Mouse (Mus musculus): ENCODE measurements at regions not wholly inside any gene's neighbourhood (a gene's known extent, or its start where the extent isn't known, plus 50 kb on each side); places are given as distances from the start of the nearest gene placed in this dataset.
"Not testable (repeated sequence)": the region's sequence is repeated elsewhere in the genome, so short reads cannot be mapped to it uniquely, and the experiment has no call there.

DNA sequence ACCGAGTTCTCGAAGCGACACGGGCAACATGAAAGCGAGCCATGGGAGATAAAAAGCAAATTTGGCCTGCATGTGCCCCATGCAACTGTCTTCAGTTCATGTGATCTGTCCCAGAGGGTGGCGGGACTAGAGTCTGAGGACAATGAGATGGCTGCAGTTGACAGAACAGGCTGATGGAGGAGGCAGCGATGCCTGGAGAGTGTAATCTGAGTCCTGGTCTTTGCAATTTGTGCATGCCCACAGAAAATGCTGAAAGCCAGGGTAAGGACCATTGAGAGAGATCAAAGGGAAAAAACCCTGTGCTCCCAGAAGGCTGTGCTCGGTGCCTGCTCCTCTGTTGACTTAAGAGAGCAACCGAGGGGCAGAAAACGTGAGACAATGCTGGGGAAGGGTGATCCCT is 624.8 kb upstream of the BB014433 start:
- WGBS, result 39% methylated on average over 10 of the region's 10 CpGs
- Histone ChIP-seq H3K4me1 (0 out of 2 replicates have a peak, but pooled peaks cover 6% of the 10 kb centered on the region), H3K9me3 (no peaks in the 10 kb centered on the region), H3K27ac (no peak overlapping the region), H3K9ac (no peak overlapping the region), H3K4me3 (no peak overlapping the region), H3K4me2 (no peak overlapping the region), H3K36me3 (replicated peaks) (no peaks in the 10 kb centered on the region), H3K27me3 (replicated peaks) (no peaks in the 10 kb centered on the region)
- peak; percentile 71; the same call in 1 of the 2 replicates for ATAC-seq (replicated peaks)

DNA sequence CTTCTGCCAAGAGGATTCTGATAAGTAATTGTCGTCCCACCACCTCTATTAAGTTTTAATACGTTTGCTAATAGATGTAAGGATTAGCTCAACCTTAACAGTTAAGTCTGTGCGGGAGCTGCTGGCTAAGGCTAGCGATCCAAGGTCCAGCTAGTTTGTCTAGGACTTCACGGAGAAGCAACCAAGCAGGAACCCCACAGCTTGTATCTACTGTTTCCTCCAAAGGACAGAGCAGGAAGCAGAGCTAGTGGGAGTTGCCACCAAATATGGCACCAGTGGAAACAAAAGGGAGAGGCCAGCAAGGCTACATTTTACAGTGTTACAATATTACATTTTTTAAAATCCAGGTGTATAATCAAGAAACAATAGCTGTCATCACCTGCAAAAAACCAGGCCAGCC is 624.4 kb upstream of the BB014433 start:
- no peak overlapping the region for H3K4me2 ChIP-seq
- H3K4me1 ChIP-seq, result 0 out of 2 replicates have a peak, but pooled peaks cover 6% of the 10 kb centered on the region
- no peak overlapping the region for H3K27ac ChIP-seq
- no peaks in the 10 kb centered on the region for H3K36me3 ChIP-seq (replicated peaks)
- H3K4me3 ChIP-seq, result no peak overlapping the region
- ATAC-seq (replicated peaks), result no peak
- no peaks in the 10 kb centered on the region for H3K27me3 ChIP-seq (replicated peaks)
- H3K9me3 ChIP-seq, result no peaks in the 10 kb centered on the region
- 69% methylated on average over 5 of the region's 5 CpGs for WGBS
- H3K9ac ChIP-seq, result no peak overlapping the region

- H3K9ac ChIP-seq, result no peak overlapping the region
- H3K27ac ChIP-seq, result no peak overlapping the region
- no peaks in the 10 kb centered on the region for H3K27me3 ChIP-seq (replicated peaks)
- 54% methylated on average over 3 of the region's 3 CpGs for WGBS
- H3K4me1 ChIP-seq, result 0 out of 2 replicates have a peak, but pooled peaks cover 6% of the 10 kb centered on the region
- H3K4me2 ChIP-seq, result no peak overlapping the region
- peak; percentile 58; the same call in 1 of the 2 replicates for ATAC-seq (replicated peaks)
- H3K36me3 ChIP-seq (replicated peaks), result no peaks in the 10 kb centered on the region
- H3K4me3 ChIP-seq, result no peak overlapping the region
- H3K9me3 ChIP-seq, result no peaks in the 10 kb centered on the region
These were observed 623.6 kb upstream of the BB014433 start for GRCm38 (mm10) chr8:15669515-15669914.

DNA sequence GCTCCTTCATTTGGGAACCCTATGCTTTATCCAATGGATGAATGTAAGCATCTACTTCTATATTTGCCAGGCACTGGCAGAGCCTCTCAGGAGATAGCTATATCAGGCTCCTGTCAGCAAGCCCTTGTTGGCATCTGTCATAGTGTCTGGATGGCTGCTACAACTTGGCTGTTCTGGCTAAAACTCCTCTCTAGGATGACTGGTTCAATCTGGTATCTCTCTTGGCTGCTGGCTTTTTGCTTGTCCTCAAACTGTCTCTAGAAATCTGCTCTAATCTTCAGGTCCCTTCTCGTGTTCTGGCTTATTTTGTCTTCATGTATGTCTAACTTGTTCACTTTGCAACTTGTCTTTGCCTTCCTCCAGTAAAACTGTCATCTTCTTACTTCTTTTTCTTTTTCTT is 614.7 kb upstream of the BB014433 start:
- no peak overlapping the region for H3K9ac ChIP-seq
- ATAC-seq (replicated peaks), result no peak
- no peak overlapping the region for H3K27ac ChIP-seq
- no peak overlapping the region for H3K4me3 ChIP-seq
- H3K4me2 ChIP-seq, result no peak overlapping the region
- H3K36me3 ChIP-seq (replicated peaks), result no peaks in the 10 kb centered on the region
- 79% methylated on average over 1 of the region's 1 CpGs for WGBS
- H3K9me3 ChIP-seq, result no peaks in the 10 kb centered on the region
- no peaks in the 10 kb centered on the region for H3K27me3 ChIP-seq (replicated peaks)
- H3K4me1 ChIP-seq, result no peaks in the 10 kb centered on the region

DNA sequence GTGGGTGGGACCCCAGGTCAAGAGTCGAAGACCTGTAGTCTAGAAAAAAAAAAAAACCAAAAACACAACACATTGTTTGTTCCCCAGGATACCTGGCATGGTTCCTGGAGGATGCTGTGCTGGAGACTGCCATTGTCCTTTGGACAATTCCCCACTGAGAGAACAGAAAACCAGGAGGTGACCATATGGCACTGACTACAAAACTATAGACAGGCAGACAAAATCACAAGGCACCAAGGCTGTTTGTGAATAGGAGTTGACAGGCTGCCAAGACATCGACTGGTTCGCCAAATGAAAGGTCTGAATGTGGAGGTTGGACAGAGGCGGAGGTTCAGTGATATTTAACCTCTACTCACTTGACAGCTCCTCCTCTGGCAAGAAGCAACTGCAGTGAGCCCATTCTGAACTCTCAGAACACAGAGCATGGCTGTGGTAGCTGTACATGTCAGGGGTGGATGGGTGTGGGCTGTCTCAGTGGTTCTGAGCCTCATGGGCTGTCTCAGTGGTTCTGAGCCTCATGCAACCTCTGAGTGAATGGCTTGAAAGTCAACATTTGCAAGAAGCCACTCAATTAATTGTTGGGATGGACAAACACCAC is 589.0 kb upstream of the BB014433 start:
- Histone ChIP-seq H3K4me2 (no peak overlapping the region), H3K27me3 (replicated peaks) (no peaks in the 10 kb centered on the region), H3K4me1 (no peaks in the 10 kb centered on the region), H3K9ac (no peak overlapping the region), H3K27ac (no peak overlapping the region), H3K36me3 (replicated peaks) (no peaks in the 10 kb centered on the region), H3K9me3 (0 out of 2 replicates have a peak, but pooled peaks cover 2% of the 10 kb centered on the region), H3K4me3 (no peak overlapping the region)
- ATAC-seq (replicated peaks), result no peak
- WGBS, result 73% methylated on average over 4 of the region's 4 CpGs

DNA sequence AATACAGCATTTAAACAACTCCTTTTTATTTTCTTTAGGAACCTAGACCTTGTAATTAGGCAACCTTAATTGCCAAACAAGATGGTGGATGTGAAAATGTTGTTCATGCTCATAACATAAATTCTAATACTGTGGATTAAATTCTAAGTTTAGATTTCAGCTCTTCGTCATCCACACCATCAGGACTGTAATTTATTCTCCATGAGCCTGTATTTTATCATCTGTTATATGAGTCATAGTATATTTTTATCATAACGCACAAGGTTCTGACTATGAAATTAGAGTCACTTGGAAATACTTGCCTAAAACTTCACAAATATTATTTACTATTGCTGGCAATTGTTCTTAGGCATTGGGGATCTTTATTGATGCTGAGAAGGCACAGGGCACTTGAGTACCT is 582.7 kb upstream of the BB014433 start:
- Histone ChIP-seq H3K4me3 (no peak overlapping the region), H3K9ac (no peak overlapping the region), H3K4me2 (no peak overlapping the region), H3K4me1 (no peaks in the 10 kb centered on the region), H3K9me3 (no peaks in the 10 kb centered on the region), H3K36me3 (replicated peaks) (no peaks in the 10 kb centered on the region), H3K27ac (no peak overlapping the region), H3K27me3 (replicated peaks) (no peaks in the 10 kb centered on the region)
- 94% methylated on average over 2 of the region's 2 CpGs for WGBS
- ATAC-seq (replicated peaks), result no peak

DNA sequence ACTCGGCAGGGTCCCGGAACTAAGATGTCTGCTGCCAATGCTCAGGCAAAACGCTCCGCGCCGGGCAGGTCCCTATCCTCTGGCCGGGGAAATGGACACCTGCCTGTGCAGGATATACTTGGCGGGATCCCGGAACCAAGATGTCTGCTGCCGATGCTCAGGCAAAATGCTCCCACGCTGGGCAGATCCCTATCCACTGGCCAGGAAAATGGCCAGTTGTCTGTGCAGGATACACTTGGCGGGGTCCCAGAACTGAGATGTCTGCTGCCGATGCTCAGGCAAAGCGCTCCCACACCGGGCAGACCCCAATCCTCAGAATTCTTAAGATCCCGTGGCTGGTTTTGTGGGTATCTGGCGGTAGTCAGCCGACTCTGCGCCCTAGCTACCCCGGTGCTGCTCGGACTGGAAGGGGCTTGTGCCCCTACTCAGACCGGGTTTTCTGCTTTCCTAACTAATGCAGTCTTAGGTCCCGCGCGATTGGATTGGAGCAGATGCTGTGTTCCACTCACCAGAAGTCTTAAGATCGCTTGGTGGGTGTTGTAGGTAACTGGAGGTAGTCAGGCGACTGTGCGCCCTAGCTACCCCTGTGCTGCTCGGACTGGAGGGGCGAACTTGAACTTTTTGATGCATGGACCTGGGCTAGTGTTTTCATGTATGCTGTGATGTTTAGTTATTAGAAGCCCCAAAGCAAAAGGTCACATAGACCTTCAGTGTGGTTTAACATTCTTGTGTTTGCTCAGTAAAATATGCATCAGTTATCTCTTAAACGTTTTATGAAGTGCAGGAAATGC is 577.9 kb upstream of the BB014433 start:
- not testable (repeated sequence) for H3K9me3 ChIP-seq; H3K27me3 ChIP-seq (replicated peaks); H3K4me1 ChIP-seq; H3K4me2 ChIP-seq; ATAC-seq (replicated peaks); H3K9ac ChIP-seq; H3K4me3 ChIP-seq; H3K36me3 ChIP-seq (replicated peaks); H3K27ac ChIP-seq
- 92% methylated on average over 31 of the region's 31 CpGs for WGBS

DNA sequence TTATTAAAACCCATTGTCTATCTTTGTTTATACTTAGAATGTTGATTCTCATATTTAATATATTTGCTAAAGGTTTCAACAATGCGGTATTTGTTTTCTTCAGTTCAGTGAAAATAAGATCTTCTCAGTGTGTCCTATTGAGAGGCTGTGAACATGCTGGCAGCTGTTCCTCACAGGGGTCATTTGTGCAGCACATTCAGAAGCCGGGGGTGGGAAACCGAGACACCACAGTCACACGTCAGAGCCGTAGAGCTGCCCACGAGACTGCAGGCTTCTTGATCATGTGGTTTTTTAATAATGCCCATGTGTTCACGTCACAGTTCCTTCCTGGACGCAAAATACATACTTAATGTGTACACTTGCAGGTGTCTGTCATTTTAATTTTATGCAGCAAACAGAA is 564.3 kb upstream of the BB014433 start:
- H3K4me2 ChIP-seq, result no peak overlapping the region
- 42% methylated on average over 8 of the region's 8 CpGs for WGBS
- no peaks in the 10 kb centered on the region for H3K36me3 ChIP-seq (replicated peaks)
- H3K4me3 ChIP-seq, result no peak overlapping the region
- no peaks in the 10 kb centered on the region for H3K9me3 ChIP-seq
- ATAC-seq (replicated peaks), result peak; percentile 50; the same call in 1 of the 2 replicates
- no peaks in the 10 kb centered on the region for H3K27me3 ChIP-seq (replicated peaks)
- no peak overlapping the region for H3K9ac ChIP-seq
- peaks cover 3% of the 10 kb centered on the region; the same call in 1 of the 2 replicates for H3K4me1 ChIP-seq
- no peak overlapping the region for H3K27ac ChIP-seq

- peak; percentile 41 for ATAC-seq (replicated peaks)
- Histone ChIP-seq H3K4me1 (peaks cover 3% of the 10 kb centered on the region; the same call in 1 of the 2 replicates), H3K36me3 (replicated peaks) (no peaks in the 10 kb centered on the region), H3K9ac (no peak overlapping the region), H3K4me2 (no peak overlapping the region), H3K9me3 (no peaks in the 10 kb centered on the region), H3K27ac (no peak overlapping the region), H3K27me3 (replicated peaks) (no peaks in the 10 kb centered on the region), H3K4me3 (no peak overlapping the region)
- WGBS, result 33% methylated on average over 7 of the region's 7 CpGs
These were observed 561.8 kb upstream of the BB014433 start for GRCm38 (mm10) chr8:15607598-15608215.

GRCm38 (mm10) chr8:15601531-15601930 is 555.7 kb upstream of the BB014433 start:
- Histone ChIP-seq H3K4me1 (no peaks in the 10 kb centered on the region), H3K27me3 (replicated peaks) (no peaks in the 10 kb centered on the region), H3K27ac (no peak overlapping the region), H3K9me3 (no peaks in the 10 kb centered on the region), H3K9ac (no peak overlapping the region), H3K4me3 (no peak overlapping the region), H3K4me2 (no peak overlapping the region), H3K36me3 (replicated peaks) (no peaks in the 10 kb centered on the region)
- WGBS, result 74% methylated on average over 4 of the region's 4 CpGs
- no peak for ATAC-seq (replicated peaks)

- H3K36me3 ChIP-seq (replicated peaks), result no peaks in the 10 kb centered on the region
- no peaks in the 10 kb centered on the region for H3K9me3 ChIP-seq
- 62% methylated on average over 6 of the region's 6 CpGs for WGBS
- H3K9ac ChIP-seq, result no peak overlapping the region
- peaks cover 4% of the 10 kb centered on the region for H3K4me1 ChIP-seq
- H3K4me2 ChIP-seq, result no peak overlapping the region
- H3K4me3 ChIP-seq, result no peak overlapping the region
- no peak overlapping the region for H3K27ac ChIP-seq
- ATAC-seq (replicated peaks), result no peak
- no peaks in the 10 kb centered on the region for H3K27me3 ChIP-seq (replicated peaks)
These were observed 547.2 kb upstream of the BB014433 start for GRCm38 (mm10) chr8:15593106-15593505.

DNA sequence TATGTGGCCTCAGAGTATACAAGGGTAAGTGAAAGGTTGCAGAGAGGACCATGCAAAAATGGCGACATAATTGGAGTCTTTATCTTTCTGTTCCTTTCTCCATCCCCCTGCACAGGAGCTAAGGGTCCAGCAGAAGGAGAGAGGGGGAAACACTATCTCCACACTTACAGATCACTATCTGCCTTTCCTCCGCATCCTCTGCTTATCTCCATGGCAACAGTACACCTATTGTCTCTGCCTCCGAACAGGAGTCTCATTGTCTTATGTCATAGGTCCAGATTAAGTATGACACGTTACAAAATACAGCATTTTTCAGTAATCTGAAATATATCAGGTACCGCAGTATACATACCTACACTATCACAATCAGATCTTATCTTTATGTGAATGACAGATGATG is 537.9 kb upstream of the BB014433 start:
- Histone ChIP-seq H3K4me2 (no peak overlapping the region), H3K9ac (no peak overlapping the region), H3K9me3 (no peaks in the 10 kb centered on the region), H3K27me3 (replicated peaks) (no peaks in the 10 kb centered on the region), H3K27ac (peak overlapping the region; percentile 41; the same call in 1 of the 2 replicates), H3K4me1 (peaks cover 4% of the 10 kb centered on the region), H3K4me3 (no peak overlapping the region), H3K36me3 (replicated peaks) (no peaks in the 10 kb centered on the region)
- ATAC-seq (replicated peaks), result peak; percentile 84
- WGBS, result 40% methylated on average over 5 of the region's 5 CpGs

Measured in midbrain, embryonic 15.5 days (tissue).